Mouse (Mus musculus): ENCODE results near the gene Myb. TPM values are rescaled to one million over a fixed set of nuclear protein-coding genes. Genes with fewer than 3 reads are reported as not detected.

Gene Myb
- polyA plus RNA-seq, 1 experiment from 2014 or later, result 11.1 TPM

DNA sequence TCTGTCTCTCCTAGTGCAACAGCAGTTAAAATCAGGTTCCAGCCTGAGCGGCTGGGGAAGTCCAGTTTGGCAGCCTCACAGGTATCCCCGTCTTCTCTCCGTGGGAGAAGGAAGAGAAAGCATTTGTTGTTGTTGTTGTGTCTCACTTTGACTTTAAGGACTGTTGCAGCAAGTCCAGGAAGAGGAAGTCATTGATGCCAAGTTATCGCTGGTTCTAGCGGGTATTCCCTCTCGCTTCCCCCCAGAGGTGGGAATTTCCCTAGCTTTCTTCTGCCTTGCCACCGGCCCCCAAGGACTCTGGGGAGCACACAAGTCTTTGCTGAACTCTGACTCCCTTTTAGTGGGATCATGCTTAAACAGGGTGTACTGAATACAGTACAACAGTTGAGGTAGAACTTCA is 40.0 kb upstream of the Myb start:
- Histone ChIP-seq H3K4me2 (ENCODE audit: low read depth, low read length) (no peak overlapping the region), H3K27me3 (ENCODE audit: insufficient read depth, low read length) (no peaks in the 10 kb centered on the region), H3K36me3 (replicated peaks; ENCODE audit: insufficient read depth, low read length) (no peaks in the 10 kb centered on the region), H3K4me3 (ENCODE audit: low read depth, low read length) (no peak overlapping the region), H3K4me1 (ENCODE audit: insufficient read depth) (peaks cover 18% of the 10 kb centered on the region), H3K9me3 (ENCODE audit: low read length) (no peaks in the 10 kb centered on the region), H3K9ac (replicated peaks) (no peak overlapping the region), H3K27ac (ENCODE audit: low read depth) (no peak overlapping the region)
- TF ChIP-seq CTCF (IDR thresholded peaks at IDR 0.05; ENCODE audit: low read depth), result no peak
- TF ChIP-seq EP300 (IDR thresholded peaks at IDR 0.05; ENCODE audit: low read depth), result no peak
- 64% methylated on average over 7 of the region's 7 CpGs for WGBS (ENCODE audit: insufficient replicate concordance)
- ATAC-seq (no peak), DNase-seq (no peak)

GRCm38 (mm10) chr10:21200322-21200721 is 39.5 kb upstream of the Myb start:
- DNase-seq (no peak), ATAC-seq (no peak)
- Histone ChIP-seq H3K9ac (replicated peaks) (no peak overlapping the region), H3K27me3 (ENCODE audit: insufficient read depth, low read length) (no peaks in the 10 kb centered on the region), H3K9me3 (ENCODE audit: low read length) (no peaks in the 10 kb centered on the region), H3K27ac (ENCODE audit: low read depth) (no peak overlapping the region), H3K4me3 (ENCODE audit: low read depth, low read length) (no peak overlapping the region), H3K4me1 (ENCODE audit: insufficient read depth) (peaks cover 16% of the 10 kb centered on the region), H3K36me3 (replicated peaks; ENCODE audit: insufficient read depth, low read length) (no peaks in the 10 kb centered on the region), H3K4me2 (ENCODE audit: low read depth, low read length) (no peak overlapping the region)
- no peak for TF ChIP-seq EP300 (IDR thresholded peaks at IDR 0.05; ENCODE audit: low read depth)
- no peak for TF ChIP-seq CTCF (IDR thresholded peaks at IDR 0.05; ENCODE audit: low read depth)

GRCm38 (mm10) chr10:21196646-21197116 is 35.9 kb upstream of the Myb start:
- Histone ChIP-seq H3K4me3 (ENCODE audit: low read depth, low read length) (0 out of 2 replicates have a peak overlapping the region, but pooled peaks have one; percentile 8), H3K27me3 (ENCODE audit: insufficient read depth, low read length) (no peaks in the 10 kb centered on the region), H3K9ac (replicated peaks) (peak overlapping the region; percentile 44; the same call in 1 of the 2 replicates), H3K36me3 (replicated peaks; ENCODE audit: insufficient read depth, low read length) (no peaks in the 10 kb centered on the region), H3K27ac (ENCODE audit: low read depth) (peak overlapping the region; percentile 75), H3K9me3 (ENCODE audit: low read length) (no peaks in the 10 kb centered on the region), H3K4me2 (ENCODE audit: low read depth, low read length) (peak overlapping the region; percentile 54), H3K4me1 (ENCODE audit: insufficient read depth) (peaks cover 26% of the 10 kb centered on the region)
- 36% methylated on average over 8 of the region's 8 CpGs for WGBS (ENCODE audit: insufficient replicate concordance)
- TF ChIP-seq EP300 (IDR thresholded peaks at IDR 0.05; ENCODE audit: low read depth) (peak; percentile 97), CTCF (IDR thresholded peaks at IDR 0.05; ENCODE audit: low read depth) (0 out of 2 replicates have a peak, but pooled peaks have one; percentile 7)
- ATAC-seq, result peak; percentile 98
- DNase-seq, result peak; percentile 73

GRCm38 (mm10) chr10:21195597-21195996 is 34.8 kb upstream of the Myb start:
- no peaks in the 10 kb centered on the region for H3K36me3 ChIP-seq (replicated peaks; ENCODE audit: insufficient read depth, low read length)
- ATAC-seq (no peak), DNase-seq (no peak)
- TF ChIP-seq EP300 (IDR thresholded peaks at IDR 0.05; ENCODE audit: low read depth) (no peak), CTCF (IDR thresholded peaks at IDR 0.05; ENCODE audit: low read depth) (no peak)
- H3K4me3 ChIP-seq (ENCODE audit: low read depth, low read length), result no peak overlapping the region
- WGBS (ENCODE audit: insufficient replicate concordance), result 56% methylated on average over 8 of the region's 8 CpGs
- no peak overlapping the region for H3K4me2 ChIP-seq (ENCODE audit: low read depth, low read length)
- no peaks in the 10 kb centered on the region for H3K27me3 ChIP-seq (ENCODE audit: insufficient read depth, low read length)
- no peak overlapping the region for H3K27ac ChIP-seq (ENCODE audit: low read depth)
- H3K4me1 ChIP-seq (ENCODE audit: insufficient read depth), result peaks cover 26% of the 10 kb centered on the region
- H3K9me3 ChIP-seq (ENCODE audit: low read length), result no peaks in the 10 kb centered on the region
- H3K9ac ChIP-seq (replicated peaks), result no peak overlapping the region

- Histone ChIP-seq H3K4me1 (ENCODE audit: insufficient read depth) (peaks cover 26% of the 10 kb centered on the region), H3K27me3 (ENCODE audit: insufficient read depth, low read length) (no peaks in the 10 kb centered on the region), H3K9me3 (ENCODE audit: low read length) (no peaks in the 10 kb centered on the region), H3K4me3 (ENCODE audit: low read depth, low read length) (no peak overlapping the region), H3K9ac (replicated peaks) (0 out of 2 replicates have a peak overlapping the region, but pooled peaks have one; percentile 11), H3K36me3 (replicated peaks; ENCODE audit: insufficient read depth, low read length) (no peaks in the 10 kb centered on the region), H3K27ac (ENCODE audit: low read depth) (no peak overlapping the region), H3K4me2 (ENCODE audit: low read depth, low read length) (no peak overlapping the region)
- DNase-seq (no peak), ATAC-seq (no peak)
- 31% methylated on average over 3 of the region's 3 CpGs for WGBS (ENCODE audit: insufficient replicate concordance)
- TF ChIP-seq CTCF (IDR thresholded peaks at IDR 0.05; ENCODE audit: low read depth) (no peak), EP300 (IDR thresholded peaks at IDR 0.05; ENCODE audit: low read depth) (no peak)
Measured at GRCm38 (mm10) chr10:21193935-21194505, 33.2 kb upstream of the Myb start.

DNA sequence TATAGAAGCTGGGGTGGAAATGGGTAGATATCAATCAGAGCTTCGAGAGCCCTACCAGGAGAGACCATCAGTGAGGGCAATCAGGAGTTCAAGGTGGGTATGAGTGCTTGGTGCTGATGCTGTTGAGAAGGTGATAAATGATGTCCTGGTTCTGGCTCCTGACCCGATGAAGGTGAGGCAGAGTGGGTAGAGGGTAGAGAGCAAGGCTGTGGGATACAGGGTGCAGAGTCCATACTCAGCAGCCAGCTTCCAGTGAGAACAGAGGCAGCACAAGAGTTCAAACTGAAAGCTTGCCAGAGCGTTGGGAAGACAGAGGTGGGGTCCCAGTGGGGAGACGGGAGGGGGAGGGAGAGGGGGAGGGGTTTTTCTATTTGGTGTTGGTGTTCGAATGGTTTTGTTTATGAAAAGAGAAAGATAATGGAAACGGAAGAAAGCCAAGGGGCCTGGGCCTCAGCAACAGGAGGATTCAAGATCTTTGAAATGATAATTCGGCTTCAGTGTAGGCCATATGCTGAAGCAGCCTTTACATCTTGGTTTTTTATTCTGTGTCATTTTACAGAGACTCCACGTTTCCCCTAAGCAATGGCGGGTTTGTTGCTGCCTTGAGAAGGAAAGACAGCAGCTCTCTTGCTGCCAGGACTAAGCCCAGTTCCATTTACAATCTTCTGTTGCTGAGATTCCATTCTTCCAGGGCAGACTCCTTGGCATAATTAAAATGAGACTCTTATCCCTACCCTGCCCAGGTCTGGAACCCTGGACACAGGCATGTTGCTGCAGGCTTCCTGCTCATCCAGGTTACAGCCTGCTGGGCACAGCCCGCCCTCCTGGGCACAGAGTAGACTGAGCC is 32.5 kb upstream of the Myb start:
- Histone ChIP-seq H3K4me3 (ENCODE audit: low read depth, low read length) (no peak overlapping the region), H3K4me1 (ENCODE audit: insufficient read depth) (peaks cover 26% of the 10 kb centered on the region), H3K27ac (ENCODE audit: low read depth) (no peak overlapping the region), H3K27me3 (ENCODE audit: insufficient read depth, low read length) (no peaks in the 10 kb centered on the region), H3K9me3 (ENCODE audit: low read length) (no peaks in the 10 kb centered on the region), H3K4me2 (ENCODE audit: low read depth, low read length) (peak overlapping the region; percentile 13; the same call in 1 of the 2 replicates), H3K36me3 (replicated peaks; ENCODE audit: insufficient read depth, low read length) (no peaks in the 10 kb centered on the region), H3K9ac (replicated peaks) (no peak overlapping the region)
- DNase-seq (no peak), ATAC-seq (no peak)
- TF ChIP-seq CTCF (IDR thresholded peaks at IDR 0.05; ENCODE audit: low read depth), result no peak
- no peak for TF ChIP-seq EP300 (IDR thresholded peaks at IDR 0.05; ENCODE audit: low read depth)
- 27% methylated on average over 10 of the region's 10 CpGs for whole genome bisulfite sequencing (ENCODE audit: insufficient replicate concordance)
